Mouse (Mus musculus): ENCODE data around the gene Fcer1g. TPM values are rescaled to one million over a fixed set of nuclear protein-coding genes. Genes with fewer than 3 reads are reported as not detected.
A peak's percentile ranks its signal among the peaks of the same experiment; 100 is the strongest.

The Fcer1g gene
- polyA plus RNA-seq, 1 experiment = 72.7 TPM

- DNase-seq (ENCODE audit: low spot score) = no peak
Observed at GRCm38 (mm10) chr1:171265971-171266744, 32.0 kb upstream of the Fcer1g start.

- DNase-seq (ENCODE audit: low spot score) = no peak
Observed at GRCm38 (mm10) chr1:171263666-171264461, 29.7 kb upstream of the Fcer1g start.

GRCm38 (mm10) chr1:171263185-171263611 is 29.0 kb upstream of the Fcer1g start:
- no peak for DNase-seq (ENCODE audit: low spot score)

- DNase-seq (ENCODE audit: low spot score) = no peak
Observed at GRCm38 (mm10) chr1:171262594-171263130, 28.5 kb upstream of the Fcer1g start.

GRCm38 (mm10) chr1:171260316-171260715 is 26.2 kb upstream of the Fcer1g start:
- no peak for DNase-seq (ENCODE audit: low spot score)

GRCm38 (mm10) chr1:171258921-171259320 is 24.8 kb upstream of the Fcer1g start:
- no peak for DNase-seq (ENCODE audit: low spot score)

- DNase-seq (ENCODE audit: low spot score) = no peak
Observed at GRCm38 (mm10) chr1:171257781-171258180, 23.6 kb upstream of the Fcer1g start.

GRCm38 (mm10) chr1:171256937-171257548 is 22.9 kb upstream of the Fcer1g start:
- DNase-seq (ENCODE audit: low spot score) = no peak

GRCm38 (mm10) chr1:171256095-171256818 is 22.1 kb upstream of the Fcer1g start:
- no peak for DNase-seq (ENCODE audit: low spot score)

- DNase-seq (ENCODE audit: low spot score) = no peak
Observed at GRCm38 (mm10) chr1:171252415-171252814, 18.2 kb upstream of the Fcer1g start.

GRCm38 (mm10) chr1:171251594-171252324 is 17.6 kb upstream of the Fcer1g start:
- DNase-seq (ENCODE audit: low spot score) = no peak

- no peak for DNase-seq (ENCODE audit: low spot score)
Observed at GRCm38 (mm10) chr1:171250680-171251593, 16.8 kb upstream of the Fcer1g start, which contains the start of gene Ndufs2. Ndufs2 (minus strand) TSS chr1:171251388.

GRCm38 (mm10) chr1:171249913-171250600 is 15.9 kb upstream of the Fcer1g start, which contains the start of gene Adamts4:
Adamts4 (plus strand) TSS chr1:171250421.
- no peak for DNase-seq (ENCODE audit: low spot score)

- no peak for DNase-seq (ENCODE audit: low spot score)
Observed at GRCm38 (mm10) chr1:171248386-171249226, 14.4 kb upstream of the Fcer1g start.

GRCm38 (mm10) chr1:171247916-171248315 is 13.8 kb upstream of the Fcer1g start:
- DNase-seq (ENCODE audit: low spot score) = no peak

- no peak for DNase-seq (ENCODE audit: low spot score)
Observed at GRCm38 (mm10) chr1:171247453-171247841, 13.3 kb upstream of the Fcer1g start.

- DNase-seq (ENCODE audit: low spot score) = peak; percentile 95
Observed at GRCm38 (mm10) chr1:171246709-171247452, 12.7 kb upstream of the Fcer1g start.
